Mouse (Mus musculus) adrenal gland, adult 18-20 months (tissue): ENCODE results near the gene 2310061I04Rik. TPM values are rescaled to one million over a fixed set of nuclear protein-coding genes. Genes with fewer than 3 reads are reported as not detected.

Experiments
- microRNA-seq, 2 experiments: library from miRNA; unstranded; fragments of <30 nt; microRNA quantifications; one replicate each; pipeline ENCODE4 v1.2.0; 2021; ENCODE audit warnings: borderline number of aligned reads in 2 of 2
- total RNA-seq, 2 experiments: library from RNA; stranded (reverse); gene quantifications; 1 replicate in 1 of 2; 2 replicates in 1 of 2; pipeline ENCODE4 v1.2.3; 2021

Gene 2310061I04Rik
- total RNA-seq, 2 experiments from 2014 or later, result 49.5 to 53.8 TPM

Small RNA genes within 50 kb of the gene (microRNA-seq; reads per million reads assigned to microRNA genes)
- 0 to 1.2 reads per million in 2 experiments for gene Gm28033
- 0 reads per million in 2 experiments for gene Mir1894

Other genes with a start within 250 kb of the 2310061I04Rik start
- 10 to 100 TPM; 37.2 to 38.7 TPM for gene Vars2, start 229.8 kb downstream of the 2310061I04Rik start, total RNA-seq
- 10 to 100 TPM; 20.2 to 20.8 TPM for gene Gtf2h4, start 223.7 kb downstream of the 2310061I04Rik start, total RNA-seq
- 10 to 100 TPM; 33.5 to 44.1 TPM for gene Ddr1, start 192.8 kb downstream of the 2310061I04Rik start, total RNA-seq
- gene Ier3, start 75.7 kb downstream of the 2310061I04Rik start, total RNA-seq, result 10 to 100 TPM in 1 of 2 experiments, 1 to 10 TPM in 1; 7.9 to 19.0 TPM
- gene Flot1, start 74.2 kb downstream of the 2310061I04Rik start, total RNA-seq, result 10 to 100 TPM; 62.9 to 71.2 TPM
- gene Tubb5, start 59.1 kb downstream of the 2310061I04Rik start, total RNA-seq, result 100 to 1,000 TPM; 134 to 185 TPM
- gene Mdc1, start 55.9 kb downstream of the 2310061I04Rik start, total RNA-seq, result 10 to 100 TPM; 11.5 to 16.7 TPM
- gene Nrm, start 36.1 kb downstream of the 2310061I04Rik start, total RNA-seq, result 1 to 10 TPM; 2.3 TPM
- 10 to 100 TPM; 35.3 to 41.0 TPM for gene Ppp1r18, start 31.8 kb downstream of the 2310061I04Rik start, total RNA-seq
- gene Dhx16, start 17.6 kb downstream of the 2310061I04Rik start, total RNA-seq, result 10 to 100 TPM; 43.3 to 48.3 TPM
- gene Atat1, start 12.6 kb upstream of the 2310061I04Rik start, total RNA-seq, result 10 to 100 TPM; 43.9 to 44.5 TPM
- gene Mrps18b, start 19.0 kb upstream of the 2310061I04Rik start, total RNA-seq, result 100 to 1,000 TPM in 1 of 2 experiments, 10 to 100 TPM in 1; 93.5 to 102 TPM
- gene Ppp1r10, start 19.0 kb upstream of the 2310061I04Rik start, total RNA-seq, result 10 to 100 TPM; 63.7 to 98.8 TPM
- gene Abcf1, start 72.3 kb upstream of the 2310061I04Rik start, total RNA-seq, result 10 to 100 TPM; 80.0 to 95.8 TPM
- gene Gnl1, start 82.4 kb upstream of the 2310061I04Rik start, total RNA-seq, result 10 to 100 TPM; 47.9 to 55.9 TPM
- 10 to 100 TPM; 17.5 to 22.8 TPM for gene Prr3, start 82.8 kb upstream of the 2310061I04Rik start, total RNA-seq
- 1 to 10 TPM; 7.5 to 8.1 TPM for gene H2-T24, start 123.1 kb upstream of the 2310061I04Rik start, total RNA-seq
- 100 to 1,000 TPM in 1 of 2 experiments, 10 to 100 TPM in 1; 68.0 to 139 TPM for gene H2-T23, start 135.4 kb upstream of the 2310061I04Rik start, total RNA-seq
- gene H2-T22, start 145.3 kb upstream of the 2310061I04Rik start, total RNA-seq, result 10 to 100 TPM; 33.0 to 61.5 TPM
- gene Gm6034, start 145.5 kb upstream of the 2310061I04Rik start, total RNA-seq, result not detected
- gene Gm11127, start 160.9 kb upstream of the 2310061I04Rik start, total RNA-seq, result 10 to 100 TPM in 1 of 2 experiments, 1 to 10 TPM in 1; 7.0 to 18.8 TPM
- gene Gm19684, start 224.2 kb upstream of the 2310061I04Rik start, total RNA-seq, result under 1 TPM in 1 of 2 experiments, not detected in 1; 0.77 TPM
- gene Gm7030, start 232.0 kb upstream of the 2310061I04Rik start, total RNA-seq, result under 1 TPM; 0.53 to 0.67 TPM